Mouse (Mus musculus): ENCODE measurements around the gene Coro1c. TPM values are rescaled to one million over a fixed set of nuclear protein-coding genes. Genes with fewer than 3 reads are reported as not detected.

The Coro1c gene
- polyA plus RNA-seq, 1 experiment: 158 TPM

- TF ChIP-seq POLR2A (IDR thresholded peaks at IDR 0.05; ENCODE audit: low read depth, low read length) (no peak), CTCF (IDR thresholded peaks at IDR 0.05; ENCODE audit: borderline replicate concordance, insufficient read depth, low read length) (no peak)
- peaks cover 35% of the 10 kb centered on the region for H3K4me1 ChIP-seq (ENCODE audit: control insufficient read depth, insufficient read depth, low read length)
- H3K4me3 ChIP-seq (ENCODE audit: insufficient read depth, low read length): no peak overlapping the region
- H3K27ac ChIP-seq (ENCODE audit: insufficient read depth, low read length): no peak overlapping the region
Measured at GRCm38 (mm10) chr5:113875625-113876024, 32.9 kb downstream of the Coro1c start.

DNA sequence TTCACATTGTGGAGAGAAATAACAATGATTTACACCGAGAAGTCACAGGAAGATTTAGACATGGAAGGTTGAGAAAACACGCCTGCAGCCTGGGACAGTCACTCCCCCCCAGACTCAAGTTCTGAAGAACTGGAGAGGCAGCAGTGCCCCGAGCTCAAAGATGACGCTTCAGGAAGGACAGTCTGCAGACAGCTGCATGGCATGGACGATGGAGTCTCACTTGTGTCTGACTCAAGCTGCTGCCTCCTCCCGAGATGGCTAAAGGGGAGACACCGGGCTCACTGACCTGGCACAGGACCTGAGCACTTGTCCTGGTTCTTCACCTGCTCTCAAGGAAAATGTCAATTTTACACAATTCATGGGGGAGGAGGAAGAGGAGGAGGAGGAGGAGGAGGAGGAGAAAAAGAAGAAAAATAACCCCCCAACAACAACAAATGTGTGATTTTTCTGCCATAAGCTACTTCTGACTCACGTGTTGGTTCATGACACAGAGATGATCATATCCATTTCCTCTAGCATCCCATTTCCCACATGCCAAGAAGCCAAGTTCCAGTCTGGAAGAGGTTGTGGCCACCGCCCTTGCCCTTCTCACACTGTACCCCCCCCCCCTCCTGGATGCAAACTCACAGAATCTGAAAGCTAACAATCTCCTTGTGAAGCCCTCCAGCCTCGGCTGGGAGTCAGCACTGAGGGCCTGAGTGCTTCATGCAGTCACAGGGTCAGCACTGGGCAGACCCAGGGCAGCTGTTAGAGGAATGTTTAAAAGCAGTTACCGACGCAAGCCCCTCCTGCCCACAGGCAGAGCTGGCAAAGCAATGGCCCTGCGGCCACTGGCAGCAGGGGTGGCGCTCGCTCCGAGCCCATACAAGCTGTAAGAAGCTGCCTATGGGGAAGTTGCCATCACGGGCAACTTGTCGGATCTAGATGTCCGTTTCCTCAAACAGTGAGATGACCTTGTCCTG, 34.2 kb downstream of the Coro1c start:
- peak overlapping the region; percentile 0; the same call in 1 of the 2 replicates for H3K4me3 ChIP-seq (ENCODE audit: insufficient read depth, low read length)
- peaks cover 47% of the 10 kb centered on the region for H3K4me1 ChIP-seq (ENCODE audit: control insufficient read depth, insufficient read depth, low read length)
- TF ChIP-seq POLR2A (IDR thresholded peaks at IDR 0.05; ENCODE audit: low read depth, low read length) (no peak), CTCF (IDR thresholded peaks at IDR 0.05; ENCODE audit: borderline replicate concordance, insufficient read depth, low read length) (no peak)
- H3K27ac ChIP-seq (ENCODE audit: insufficient read depth, low read length): peak overlapping the region; percentile 78

DNA sequence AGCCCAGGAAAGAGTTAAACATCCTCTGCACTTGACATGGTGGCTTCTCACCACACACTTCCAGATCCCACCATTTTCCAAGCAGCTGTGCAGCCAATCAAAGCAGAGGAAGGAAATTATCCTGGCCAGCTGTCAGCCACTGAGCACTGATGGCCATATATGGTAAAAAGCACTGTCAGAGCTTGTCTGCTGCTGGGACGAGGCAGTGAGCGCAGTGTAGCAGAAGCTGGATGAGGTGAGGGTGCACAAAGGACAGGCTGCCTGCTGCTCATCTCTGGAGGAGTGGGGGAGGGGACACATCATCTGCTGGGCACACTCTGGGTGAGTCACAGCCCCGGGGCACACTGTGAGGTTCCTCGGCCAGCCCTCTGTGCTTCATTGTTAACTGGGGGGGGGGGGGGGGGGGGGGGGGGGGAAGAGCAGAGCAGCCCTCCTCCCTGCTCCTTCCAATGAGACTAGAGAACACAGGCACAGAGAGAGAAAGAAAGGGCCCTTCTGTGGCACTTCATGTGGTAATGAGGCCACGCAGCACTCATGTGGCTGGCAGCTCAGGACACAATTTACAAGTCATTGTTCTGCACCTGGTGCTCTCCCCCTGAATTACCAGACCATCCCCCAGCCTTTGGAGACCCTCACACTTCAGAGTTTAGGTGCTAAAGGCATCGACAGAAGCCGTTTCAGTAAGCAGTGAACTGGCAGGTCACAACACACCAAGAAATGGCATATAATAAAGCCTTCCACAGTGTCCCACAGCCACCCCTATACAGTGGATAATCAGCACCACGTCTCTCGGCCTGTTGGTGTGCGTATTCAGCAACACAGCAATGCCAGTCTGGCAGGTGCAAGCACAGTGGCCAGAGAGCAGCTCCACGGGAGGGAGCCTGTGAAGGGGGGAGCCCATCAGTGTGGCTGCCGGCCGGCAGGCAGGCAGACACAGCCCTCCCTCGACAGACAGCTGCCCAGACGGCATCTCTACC, 35.3 kb downstream of the Coro1c start:
- TF ChIP-seq CTCF (IDR thresholded peaks at IDR 0.05; ENCODE audit: borderline replicate concordance, insufficient read depth, low read length) (no peak), POLR2A (IDR thresholded peaks at IDR 0.05; ENCODE audit: low read depth, low read length) (peak; percentile 73)
- Histone ChIP-seq H3K27ac (ENCODE audit: insufficient read depth, low read length) (peak overlapping the region; percentile 78), H3K4me1 (ENCODE audit: control insufficient read depth, insufficient read depth, low read length) (peaks cover 54% of the 10 kb centered on the region), H3K4me3 (ENCODE audit: insufficient read depth, low read length) (peak overlapping the region; percentile 0; the same call in 1 of the 2 replicates)

GRCm38 (mm10) chr5:113871903-113872548, 36.5 kb downstream of the Coro1c start:
- H3K4me1 ChIP-seq (ENCODE audit: control insufficient read depth, insufficient read depth, low read length): peaks cover 54% of the 10 kb centered on the region
- H3K4me3 ChIP-seq (ENCODE audit: insufficient read depth, low read length): no peak overlapping the region
- H3K27ac ChIP-seq (ENCODE audit: insufficient read depth, low read length): peak overlapping the region; percentile 74
- TF ChIP-seq CTCF (IDR thresholded peaks at IDR 0.05; ENCODE audit: borderline replicate concordance, insufficient read depth, low read length): no peak
- no peak for TF ChIP-seq POLR2A (IDR thresholded peaks at IDR 0.05; ENCODE audit: low read depth, low read length)

GRCm38 (mm10) chr5:113870393-113871040, 38.0 kb downstream of the Coro1c start:
- Histone ChIP-seq H3K4me3 (ENCODE audit: insufficient read depth, low read length) (no peak overlapping the region), H3K27ac (ENCODE audit: insufficient read depth, low read length) (no peak overlapping the region), H3K4me1 (ENCODE audit: control insufficient read depth, insufficient read depth, low read length) (peaks cover 51% of the 10 kb centered on the region)
- TF ChIP-seq POLR2A (IDR thresholded peaks at IDR 0.05; ENCODE audit: low read depth, low read length) (no peak), CTCF (IDR thresholded peaks at IDR 0.05; ENCODE audit: borderline replicate concordance, insufficient read depth, low read length) (no peak)

DNA sequence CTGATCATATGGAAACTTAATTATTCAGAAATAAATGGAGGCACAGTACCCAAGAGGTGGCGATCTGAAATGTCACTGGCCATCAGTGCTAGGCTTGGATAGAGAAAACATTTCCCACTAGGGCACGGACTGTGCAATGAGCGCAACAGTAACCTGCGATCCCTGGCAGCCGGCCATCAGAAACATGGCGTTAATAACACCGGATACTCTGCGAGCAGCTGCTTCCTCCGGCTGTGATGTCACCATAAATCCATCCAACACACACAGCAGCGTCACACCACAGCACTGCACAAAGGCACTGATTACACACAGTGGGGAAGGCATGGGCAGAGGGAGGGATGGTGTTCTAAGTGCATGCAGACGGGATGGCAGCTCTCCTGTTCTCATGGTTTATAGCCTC, 39.4 kb downstream of the Coro1c start:
- peaks cover 44% of the 10 kb centered on the region for H3K4me1 ChIP-seq (ENCODE audit: control insufficient read depth, insufficient read depth, low read length)
- no peak for TF ChIP-seq CTCF (IDR thresholded peaks at IDR 0.05; ENCODE audit: borderline replicate concordance, insufficient read depth, low read length)
- TF ChIP-seq POLR2A (IDR thresholded peaks at IDR 0.05; ENCODE audit: low read depth, low read length): no peak
- H3K4me3 ChIP-seq (ENCODE audit: insufficient read depth, low read length): no peak overlapping the region
- H3K27ac ChIP-seq (ENCODE audit: insufficient read depth, low read length): no peak overlapping the region

DNA sequence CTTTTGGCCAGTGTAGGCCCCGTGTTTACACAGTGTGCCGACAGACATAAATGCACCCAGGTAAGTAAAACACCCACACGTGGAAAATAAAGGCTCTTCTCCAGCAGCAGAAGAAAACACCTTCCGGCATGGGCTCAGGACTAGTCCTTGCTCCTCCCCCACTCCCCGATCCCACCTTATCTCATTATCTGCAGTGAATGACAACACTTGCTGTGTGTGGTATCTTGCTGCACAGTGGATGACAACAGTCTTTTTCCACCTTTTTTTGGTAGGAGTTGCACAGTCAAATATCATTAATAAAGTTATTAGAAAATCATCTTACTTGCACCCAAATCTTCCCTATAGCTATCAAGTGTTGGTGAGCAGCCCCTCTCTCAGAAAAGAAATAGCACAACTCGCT, 43.6 kb downstream of the Coro1c start:
- no peak overlapping the region for H3K4me3 ChIP-seq (ENCODE audit: insufficient read depth, low read length)

GRCm38 (mm10) chr5:113863994-113864393, 44.6 kb downstream of the Coro1c start:
- TF ChIP-seq POLR2A (IDR thresholded peaks at IDR 0.05; ENCODE audit: low read depth, low read length): no peak
- TF ChIP-seq CTCF (IDR thresholded peaks at IDR 0.05; ENCODE audit: borderline replicate concordance, insufficient read depth, low read length): no peak
- Histone ChIP-seq H3K4me1 (ENCODE audit: control insufficient read depth, insufficient read depth, low read length) (peaks cover 10% of the 10 kb centered on the region), H3K4me3 (ENCODE audit: insufficient read depth, low read length) (no peak overlapping the region), H3K27ac (ENCODE audit: insufficient read depth, low read length) (no peak overlapping the region)

More for the DNA sequence above, 43.6 kb downstream of the Coro1c start:
- TF ChIP-seq CTCF (IDR thresholded peaks at IDR 0.05; ENCODE audit: borderline replicate concordance, insufficient read depth, low read length): no peak
- no peak for TF ChIP-seq POLR2A (IDR thresholded peaks at IDR 0.05; ENCODE audit: low read depth, low read length)
- Histone ChIP-seq H3K4me1 (ENCODE audit: control insufficient read depth, insufficient read depth, low read length) (peaks cover 13% of the 10 kb centered on the region), H3K27ac (ENCODE audit: insufficient read depth, low read length) (no peak overlapping the region)

All from embryonic fibroblast, embryonic 13.5 days (primary cell).